Mouse (Mus musculus) left cerebral cortex, postnatal 36 days (tissue): ENCODE results near the gene Dcun1d2. TPM values are rescaled to one million over a fixed set of nuclear protein-coding genes. Genes with fewer than 3 reads are reported as not detected.

Experiments
- DNase-seq, 2 experiments: peaks; one replicate each; pipeline ENCODE4 v3.0.0; 2021 to 2022; ENCODE audit warnings: low spot score in 2 of 2, mixed read lengths in 1 of 2
- intact Hi-C: fragments of 180-260 bp; cut with DNase I; formaldehyde crosslinking; loops from one replicate; pipeline ENCODE4 v1.15.1; 2025
- total RNA-seq, 2 experiments: library from RNA; stranded (reverse); gene quantifications; 2 replicates each; pipeline ENCODE4 v1.2.3; 2021

The Dcun1d2 gene
- total RNA-seq, 2 experiments from 2014 or later: 37.0 to 38.4 TPM

DNA sequence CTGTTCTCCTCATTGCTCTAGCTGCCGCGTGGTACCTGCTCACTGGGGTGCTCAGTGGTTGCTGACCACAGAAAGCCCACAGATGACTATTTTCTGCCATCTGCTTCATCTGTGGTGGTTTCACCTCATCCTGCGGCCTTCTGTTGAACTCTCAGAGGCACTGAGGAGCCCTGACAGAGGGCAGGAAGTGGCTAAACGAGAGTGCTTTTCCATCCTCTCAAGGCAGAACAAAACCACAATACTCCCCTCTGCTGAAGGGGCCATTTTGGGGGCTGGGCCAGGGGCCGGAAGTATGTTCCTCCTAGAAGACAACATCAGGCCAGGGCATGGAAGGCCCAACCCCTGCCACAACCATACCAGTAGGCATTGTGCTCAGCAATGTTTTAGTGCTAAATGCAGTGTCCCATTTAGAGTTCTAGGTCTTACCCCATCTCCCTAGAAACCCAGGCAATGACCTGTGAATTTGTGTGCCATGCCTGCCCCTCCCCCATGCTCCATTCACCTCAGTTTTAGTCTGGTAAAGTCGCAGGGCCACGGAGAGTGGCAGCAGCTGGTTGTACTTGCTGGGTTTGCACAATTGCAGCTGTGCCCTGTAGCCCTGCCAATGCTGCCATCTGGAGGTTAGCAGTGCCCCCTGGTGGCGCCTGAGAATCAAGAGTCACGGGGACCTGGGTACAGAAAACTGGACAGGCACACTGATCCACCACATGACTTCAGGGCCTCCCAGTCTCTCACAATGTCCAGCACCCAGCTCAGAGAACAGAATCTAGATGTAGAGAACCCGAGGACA, 74.3 kb downstream of the Dcun1d2 start:
- intact Hi-C loops: loop anchor here (5.0 kb wide), 2 partner anchors 56 to 81 kb away; partner anchors contain the start of gene Lamp1

DNA sequence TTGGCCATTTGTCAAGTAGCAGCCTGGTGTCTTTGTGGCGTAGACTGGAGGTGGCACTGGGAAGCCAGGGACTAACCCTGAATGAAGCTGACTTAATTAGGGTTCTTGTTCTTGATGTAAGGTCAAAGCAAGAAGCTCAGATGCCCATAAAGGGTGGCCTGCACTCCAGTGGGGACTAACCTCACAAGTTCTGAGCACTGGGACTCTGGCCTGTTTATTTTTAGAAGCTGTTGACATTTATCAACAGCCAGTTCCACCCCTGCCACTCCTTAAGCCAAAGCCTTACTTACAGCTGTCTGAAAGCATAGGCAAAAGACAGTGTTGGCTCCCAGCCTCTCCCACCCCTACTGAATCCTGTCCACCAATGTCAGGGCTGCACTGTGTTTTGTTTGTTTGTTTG, 78.2 kb downstream of the Dcun1d2 start:
- DNase-seq: no peak
- intact Hi-C loops: loop anchor here (5.0 kb wide), 2 partner anchors 52 to 77 kb away; partner anchors contain the start of gene Lamp1

More for the DNA sequence above, 74.3 kb downstream of the Dcun1d2 start:
- DNase-seq: peak; percentile 76 to 83

DNA sequence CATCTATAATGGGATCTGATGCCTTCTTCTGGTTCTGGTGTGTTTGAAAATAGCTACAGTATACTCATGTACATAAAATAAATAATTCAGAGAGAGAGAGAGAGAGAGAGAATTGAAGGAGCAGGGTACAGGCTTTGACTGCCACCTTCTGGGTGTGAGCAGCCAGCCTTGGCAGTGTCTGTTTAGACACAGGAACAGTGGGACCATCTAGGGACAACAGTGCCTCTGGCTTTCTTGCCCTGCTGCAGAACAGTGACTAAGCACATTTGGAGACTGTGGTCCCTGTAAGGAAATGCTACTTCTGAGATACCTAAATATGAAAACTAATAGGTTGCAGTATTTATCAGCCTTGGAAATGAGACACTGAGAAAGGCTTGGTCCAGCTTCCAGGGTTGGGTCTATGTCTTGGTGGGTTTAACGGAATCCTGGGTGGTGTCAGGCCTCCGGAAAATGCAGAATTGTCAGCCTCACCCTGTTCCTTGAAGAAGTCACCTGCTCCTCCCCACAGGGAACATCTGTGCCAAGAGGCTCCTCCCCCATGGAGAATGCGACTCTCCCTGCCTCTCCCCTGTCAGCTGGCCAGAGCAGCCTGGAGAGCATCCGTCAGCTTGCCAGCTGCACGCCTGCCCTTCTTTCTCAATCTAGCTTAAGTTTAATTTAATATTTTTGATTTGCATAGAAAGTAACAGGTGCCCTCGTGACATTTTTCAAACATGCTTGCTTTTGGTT, 79.1 kb downstream of the Dcun1d2 start:
- DNase-seq: no peak
- intact Hi-C loops: no loop called here

DNA sequence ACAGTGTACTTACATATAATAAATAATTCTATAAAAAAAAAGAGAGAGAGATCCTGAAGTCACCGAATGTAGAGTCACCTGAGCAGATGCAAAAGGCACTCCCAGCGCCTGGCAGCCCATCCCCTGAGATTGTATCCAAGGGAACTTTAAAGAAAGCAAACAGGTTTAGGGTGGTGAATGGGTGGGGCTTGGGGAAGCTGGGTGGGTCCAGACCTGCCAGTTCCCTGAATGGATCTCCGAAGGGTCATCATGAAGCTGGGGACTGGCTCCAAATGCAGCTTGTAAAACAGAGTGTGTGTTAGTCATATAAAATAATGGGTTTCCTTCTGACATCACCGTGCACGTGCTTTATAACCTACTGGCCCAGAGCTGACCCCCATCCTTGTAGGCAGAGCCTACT, 81.6 kb downstream of the Dcun1d2 start:
- intact Hi-C loops: no loop called here
- no peak for DNase-seq

Other genes with a start within 250 kb of the Dcun1d2 start
- not detected for gene Proz, start 227.2 kb downstream of the Dcun1d2 start, total RNA-seq
- gene Pcid2, start 182.7 kb downstream of the Dcun1d2 start, total RNA-seq: 10 to 100 TPM; 27.7 to 28.7 TPM
- 10 to 100 TPM; 52.4 to 54.5 TPM for gene Cul4a, start 182.5 kb downstream of the Dcun1d2 start, total RNA-seq
- gene Lamp1, start 129.0 kb downstream of the Dcun1d2 start, total RNA-seq: 100 to 1,000 TPM; 258 to 303 TPM
- gene Grtp1, start 87.5 kb downstream of the Dcun1d2 start, total RNA-seq: 1 to 10 TPM; 4.8 to 5.5 TPM
- gene Adprhl1, start 34.0 kb downstream of the Dcun1d2 start, total RNA-seq: 1 to 10 TPM; 1.2 to 1.4 TPM
- gene Tmco3, start 59 bp upstream of the Dcun1d2 start, total RNA-seq: 10 to 100 TPM; 49.8 to 50.7 TPM
- 10 to 100 TPM; 55.8 to 69.5 TPM for gene Tfdp1, start 50.6 kb upstream of the Dcun1d2 start, total RNA-seq
- not detected for gene Atp4b, start 108.7 kb upstream of the Dcun1d2 start, total RNA-seq
- gene Grk1, start 117.0 kb upstream of the Dcun1d2 start, total RNA-seq: not detected
- gene Tmem255b, start 147.1 kb upstream of the Dcun1d2 start, total RNA-seq: 1 to 10 TPM; 4.7 to 5.4 TPM
- gene Gas6, start 206.4 kb upstream of the Dcun1d2 start, total RNA-seq: 100 to 1,000 TPM in 1 of 2 experiments, 10 to 100 TPM in 1; 98.8 to 117 TPM